Mouse (Mus musculus): ENCODE results near the gene Gm5767. TPM values are rescaled to one million over a fixed set of nuclear protein-coding genes. Genes with fewer than 3 reads are reported as not detected.

The Gm5767 gene
- not detected in 4 replicates for total RNA-seq (2023; ENCODE audit: inconsistent age)

DNA sequence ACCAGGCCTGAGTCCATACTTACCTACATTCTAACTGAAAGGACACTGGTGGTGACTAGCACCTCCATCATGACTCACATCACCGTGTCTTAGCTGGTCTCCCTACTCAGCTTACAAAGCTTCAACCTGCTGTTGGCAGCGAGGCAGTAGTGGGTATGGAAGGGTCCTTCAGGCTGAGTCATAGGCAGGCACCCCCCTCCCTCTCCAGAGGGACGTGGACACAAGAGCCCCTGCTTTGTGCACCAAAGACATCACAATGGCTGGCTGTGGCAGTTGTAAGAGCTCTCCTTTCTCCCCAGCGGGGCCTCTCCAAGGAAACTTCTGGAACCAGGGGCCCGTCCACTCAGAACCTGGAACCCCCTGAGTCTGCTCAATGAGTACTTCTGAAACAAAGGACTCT, at the start of gene Gm5767:
Gene Gm5767 (plus strand): TSS at position 301 of the 400 bp plus-strand sequence.

GRCm38 (mm10) chr16:8637217-8638051, 43.1 kb upstream of the Gm5767 start, which contains the start of the genes Pmm2 and Tmem186:
TSS of gene Pmm2 (plus strand) at chr16:8637674.
TSS of gene Tmem186 (minus strand) at chr16:8637712.

DNA sequence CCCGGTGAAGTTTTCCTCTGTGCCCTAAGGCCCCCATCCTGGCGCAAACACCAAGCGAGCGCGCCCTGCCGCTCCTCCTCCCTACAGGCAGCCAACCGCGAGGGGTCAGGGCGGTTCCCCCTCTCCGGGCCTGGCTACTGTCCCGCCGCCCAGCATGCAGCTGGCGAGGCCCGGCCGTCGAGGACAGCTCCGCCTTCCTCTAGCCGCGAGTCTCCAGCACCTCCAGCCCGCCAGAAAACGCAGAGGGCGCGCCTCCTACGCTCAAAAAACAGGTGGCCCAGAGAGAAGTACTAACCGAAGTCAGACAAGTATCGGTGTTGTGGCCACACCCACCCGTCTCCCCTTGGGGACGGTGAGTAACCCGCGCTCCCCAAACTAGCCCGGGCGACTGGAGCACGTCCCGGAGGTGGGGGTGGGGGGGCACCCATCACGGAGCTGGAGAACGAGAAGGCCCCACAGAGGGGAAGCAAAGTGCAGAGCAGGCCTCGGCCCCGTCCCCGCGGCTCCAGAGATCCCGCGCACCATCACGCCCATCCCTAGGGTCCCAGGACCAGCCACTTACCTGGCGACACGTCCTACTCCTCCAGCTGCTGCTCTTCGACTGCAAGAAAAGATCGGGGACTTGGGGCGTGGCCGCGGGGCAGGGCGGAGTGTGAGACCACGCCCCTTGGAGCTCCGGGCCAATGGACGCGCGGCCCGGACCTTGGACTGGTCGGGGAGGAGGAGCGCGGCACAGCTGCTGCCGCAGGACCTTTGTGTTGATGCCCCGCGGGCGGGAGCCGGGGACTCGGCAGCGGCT, 8.8 kb upstream of the Gm5767 start, which contains the start of gene Carhsp1:
Gene Carhsp1 (minus strand): TSS at position 605 of the 799 bp plus-strand sequence.

Other genes with a start within 250 kb of the Gm5767 start
- gene Mettl22, start 210.0 kb upstream of the Gm5767 start, total RNA-seq (2023; ENCODE audit: inconsistent age), result 17.2 to 23.2 TPM (median 21.9 TPM) in 4 replicates
- gene Abat, start 167.3 kb upstream of the Gm5767 start, total RNA-seq (2023; ENCODE audit: inconsistent age), result 1.4 TPM in 1 of 4 replicates, not detected in the others
- gene Pmm2, start 43.1 kb upstream of the Gm5767 start, total RNA-seq (2023; ENCODE audit: inconsistent age), result 75.0 to 85.1 TPM (median 83.6 TPM) in 4 replicates
- gene Tmem186, start 43.1 kb upstream of the Gm5767 start, total RNA-seq (2023; ENCODE audit: inconsistent age), result 8.6 to 11.9 TPM (median 10.4 TPM) in 4 replicates
- gene Carhsp1, start 8.6 kb upstream of the Gm5767 start, total RNA-seq (2023; ENCODE audit: inconsistent age), result 17.7 to 22.2 TPM (median 18.6 TPM) in 4 replicates
- gene Usp7, start 111.5 kb downstream of the Gm5767 start, total RNA-seq (2023; ENCODE audit: inconsistent age), result 257 to 286 TPM (median 266 TPM) in 4 replicates
- 95.7 to 100 TPM (median 98.3 TPM) in 4 replicates for gene 1810013L24Rik, start 149.3 kb downstream of the Gm5767 start, total RNA-seq (2023; ENCODE audit: inconsistent age)

Measured in B cell, adult (primary cell).